Mouse (Mus musculus): ENCODE results near the gene Slc17a8.
"Not testable (repeated sequence)": the region's sequence is repeated elsewhere in the genome, so short reads cannot be mapped to it uniquely, and the experiment has no call there.

Gene Slc17a8

GRCm38 (mm10) chr10:89589877-89590276 lies 31.2 kb downstream of the Slc17a8 start:
- no peak for DNase-seq (ENCODE audit: low read depth)

DNA sequence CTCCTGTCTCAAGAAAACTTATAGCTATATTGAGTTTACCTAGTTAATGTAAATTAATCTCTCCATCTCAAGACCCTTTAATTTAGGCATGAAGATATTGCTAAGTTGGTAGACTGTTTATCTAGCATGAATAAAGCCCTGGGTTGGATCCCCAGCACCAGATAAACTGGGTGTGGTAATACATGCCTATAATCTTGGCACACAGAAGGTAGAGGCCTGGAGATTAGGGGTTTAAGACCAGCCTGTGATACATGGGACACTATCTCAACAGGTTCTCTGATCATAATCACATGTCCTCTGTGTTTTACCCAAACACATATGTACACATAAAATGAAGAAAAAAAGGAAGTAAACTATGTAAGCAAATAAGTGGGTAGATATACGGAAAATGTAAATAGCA lies 32.3 kb downstream of the Slc17a8 start:
- no peak for DNase-seq (ENCODE audit: low read depth)

- DNase-seq (ENCODE audit: low read depth), result no peak
These were observed 36.3 kb downstream of the Slc17a8 start for GRCm38 (mm10) chr10:89584709-89585108.

GRCm38 (mm10) chr10:89578801-89579200 lies 42.3 kb downstream of the Slc17a8 start:
- DNase-seq (ENCODE audit: low read depth), result no peak

- no peak for DNase-seq (ENCODE audit: low read depth)
These were observed 43.4 kb downstream of the Slc17a8 start for GRCm38 (mm10) chr10:89577666-89578065.

DNA sequence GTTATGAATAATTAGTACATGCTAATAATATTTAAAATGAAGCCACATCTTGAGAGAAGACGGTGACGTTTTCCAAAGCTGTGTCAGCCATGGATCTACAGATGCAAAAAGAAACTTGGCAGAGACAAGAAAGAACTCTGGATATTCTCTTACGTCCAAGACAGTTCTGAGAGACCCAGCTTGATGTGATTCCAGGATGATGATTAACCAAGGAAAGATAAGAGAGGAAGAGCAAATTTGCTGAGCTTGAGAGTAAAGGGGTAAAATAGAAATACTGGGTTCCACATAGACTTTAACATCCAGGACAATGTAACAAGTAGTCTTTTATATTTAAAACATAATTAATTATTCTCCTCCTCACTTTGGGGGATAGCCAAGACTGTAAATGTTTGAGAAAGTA lies 47.6 kb downstream of the Slc17a8 start:
- DNase-seq (ENCODE audit: low read depth), result no peak

GRCm38 (mm10) chr10:89572946-89573345 lies 48.1 kb downstream of the Slc17a8 start:
- DNase-seq (ENCODE audit: low read depth), result no peak

- DNase-seq (ENCODE audit: low read depth), result no peak
These were observed 53.7 kb downstream of the Slc17a8 start for GRCm38 (mm10) chr10:89567391-89567790.

GRCm38 (mm10) chr10:89565301-89566022 lies 55.6 kb downstream of the Slc17a8 start:
- DNase-seq (ENCODE audit: low read depth), result no peak

- DNase-seq (ENCODE audit: low read depth), result no peak
These were observed 58.9 kb downstream of the Slc17a8 start for GRCm38 (mm10) chr10:89562113-89562512.

DNA sequence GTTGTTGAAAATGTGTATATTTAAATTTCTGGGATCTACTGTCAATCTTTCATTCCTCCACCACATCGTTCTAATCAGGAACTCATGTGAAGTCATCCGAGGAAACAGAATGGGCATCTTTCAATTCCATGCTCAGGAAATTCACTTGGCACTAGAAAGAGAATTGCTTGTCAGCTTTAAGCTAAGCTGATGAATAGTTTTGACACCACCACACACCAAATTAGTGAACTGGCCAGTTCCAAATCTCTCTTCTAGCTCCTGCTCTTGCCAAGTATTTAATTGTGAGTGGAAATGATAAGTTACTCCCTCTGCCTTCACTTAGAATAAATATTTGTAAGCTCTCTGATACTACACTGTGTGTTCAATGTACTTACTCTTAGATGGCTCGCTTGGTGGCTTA lies 61.7 kb downstream of the Slc17a8 start:
- no peak for DNase-seq (ENCODE audit: low read depth)

GRCm38 (mm10) chr10:89554885-89555284 lies 66.2 kb downstream of the Slc17a8 start:
- not testable (repeated sequence) for DNase-seq (ENCODE audit: low read depth)

- not testable (repeated sequence) for DNase-seq (ENCODE audit: low read depth)
These were observed 67.2 kb downstream of the Slc17a8 start for GRCm38 (mm10) chr10:89553855-89554254.

- no peak for DNase-seq (ENCODE audit: low read depth)
These were observed 68.0 kb downstream of the Slc17a8 start for GRCm38 (mm10) chr10:89553015-89553414.

DNA sequence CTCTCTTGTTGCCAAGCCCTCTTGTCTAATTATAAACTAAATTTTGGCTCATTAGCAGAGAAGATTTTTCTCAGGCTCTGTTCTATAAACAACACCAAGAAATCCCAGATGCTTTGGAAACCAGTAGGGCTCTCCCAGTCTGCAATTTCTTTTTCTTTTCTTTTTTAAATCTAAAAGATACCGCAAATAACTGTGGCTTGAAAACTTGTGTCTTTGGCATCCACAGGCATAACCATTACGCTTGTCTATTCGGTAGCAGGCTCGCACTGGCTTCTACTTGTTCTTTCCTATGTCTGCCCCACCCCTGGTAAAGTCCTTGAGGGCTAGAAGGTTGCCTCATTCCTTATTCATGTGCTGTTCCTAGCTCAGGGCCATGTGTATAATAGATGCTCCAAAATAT lies 69.4 kb downstream of the Slc17a8 start:
- no peak for DNase-seq (ENCODE audit: low read depth)

GRCm38 (mm10) chr10:89548028-89548427 lies 73.0 kb downstream of the Slc17a8 start:
- DNase-seq (ENCODE audit: low read depth), result no peak

DNA sequence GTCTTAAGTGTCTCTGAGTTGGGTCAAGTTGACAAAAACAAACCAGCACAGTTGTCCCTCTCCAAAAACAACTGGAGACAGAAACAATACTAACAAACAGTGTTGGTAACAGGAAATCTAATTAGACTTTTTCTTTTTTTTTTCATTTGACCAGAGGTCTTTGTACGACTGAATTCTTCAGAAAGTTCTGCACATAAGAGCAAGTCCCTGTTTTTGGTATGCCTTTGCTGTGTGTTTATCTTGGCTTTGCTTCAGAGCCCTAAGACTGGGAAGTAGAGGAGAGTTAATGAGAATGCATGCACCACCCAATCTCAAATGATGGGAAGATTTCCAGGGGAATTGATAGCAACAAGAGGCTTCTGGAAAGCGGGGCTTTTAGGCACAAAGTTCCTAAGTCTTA lies 74.1 kb downstream of the Slc17a8 start:
- DNase-seq (ENCODE audit: low read depth), result no peak

DNA sequence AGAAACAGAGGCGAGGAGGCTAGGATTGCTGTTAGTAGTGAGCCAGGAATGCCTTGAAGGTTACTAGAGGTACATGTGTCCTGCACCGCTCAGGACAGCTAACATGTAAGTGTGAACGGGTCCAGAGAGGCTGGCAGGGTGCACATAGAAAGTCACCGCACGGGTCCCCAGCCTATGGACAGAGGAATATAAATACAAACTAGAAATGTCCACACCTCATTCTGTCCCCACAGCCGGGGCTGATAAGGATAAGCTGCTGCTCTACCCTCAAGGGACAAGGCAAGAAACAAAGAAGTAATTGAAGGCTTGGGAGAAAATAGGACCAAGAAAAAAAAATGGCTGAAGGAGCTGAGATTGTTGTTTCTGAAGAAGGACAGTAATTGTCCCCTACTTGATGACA lies 77.2 kb downstream of the Slc17a8 start:
- no peak for DNase-seq (ENCODE audit: low read depth)

DNA sequence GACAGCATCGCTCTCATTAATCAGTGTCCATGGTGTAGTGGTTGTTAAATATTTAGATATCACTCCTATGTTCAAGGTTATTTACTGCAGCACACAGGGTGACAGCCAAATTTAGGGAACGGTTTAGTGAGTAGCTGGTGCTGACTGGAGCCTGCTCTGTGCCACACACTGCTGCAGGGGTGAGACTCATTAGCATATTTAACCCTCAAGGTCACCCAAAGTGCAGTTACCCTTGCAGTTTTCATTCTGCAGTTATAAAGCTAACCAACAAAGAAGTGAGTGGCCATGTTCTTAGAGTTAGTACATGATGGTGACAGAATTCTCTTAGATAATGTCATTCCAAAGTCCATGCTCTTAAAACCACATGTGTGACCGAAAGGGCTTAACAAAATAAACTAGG lies 78.7 kb downstream of the Slc17a8 start:
- DNase-seq (ENCODE audit: low read depth), result no peak

DNA sequence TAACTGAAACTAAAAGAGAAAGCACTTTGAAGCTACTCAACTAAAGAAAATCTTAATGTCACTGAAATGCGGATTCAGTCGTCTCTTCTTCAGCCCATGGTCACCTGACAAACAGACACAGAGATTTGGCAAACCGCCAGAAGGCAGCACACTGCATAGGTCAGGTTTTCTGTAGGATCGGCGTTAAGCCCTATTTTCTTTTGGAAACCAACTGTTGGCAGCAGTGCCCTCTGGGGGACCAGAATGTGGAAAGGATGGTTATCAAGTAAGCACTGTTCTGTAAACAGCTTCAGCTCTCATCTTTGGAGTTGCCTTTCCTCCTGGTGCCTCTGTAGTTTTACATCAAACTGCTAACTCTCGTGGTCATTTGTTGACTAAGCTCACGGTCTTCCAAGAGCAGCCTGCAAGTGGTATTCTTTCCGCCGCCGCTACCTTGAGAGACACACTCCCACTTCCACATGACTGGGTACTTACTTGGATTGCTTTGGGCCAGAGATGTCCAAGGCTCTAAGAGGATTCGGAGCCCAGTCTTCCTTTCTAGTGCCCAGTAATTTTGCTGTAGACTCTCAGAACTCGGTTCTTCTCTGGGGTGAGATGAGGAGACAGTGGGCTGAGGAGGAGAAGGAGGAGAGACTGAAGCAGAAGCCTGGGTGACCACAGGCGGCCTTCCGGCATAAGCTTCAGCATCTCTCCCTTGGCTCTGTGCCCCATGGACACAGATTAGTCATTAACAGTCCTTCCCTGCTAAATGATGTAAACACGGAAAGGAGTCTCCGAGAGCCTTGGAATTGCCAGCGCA lies 87.9 kb downstream of the Slc17a8 start, which contains the start of gene Nr1h4:
Gene Nr1h4, minus strand, starts transcription at position 657 of the 799 bp plus-strand sequence.
- no peak for DNase-seq (ENCODE audit: low read depth)

GRCm38 (mm10) chr10:89532451-89532850 lies 88.6 kb downstream of the Slc17a8 start:
- no peak for DNase-seq (ENCODE audit: low read depth)

DNA sequence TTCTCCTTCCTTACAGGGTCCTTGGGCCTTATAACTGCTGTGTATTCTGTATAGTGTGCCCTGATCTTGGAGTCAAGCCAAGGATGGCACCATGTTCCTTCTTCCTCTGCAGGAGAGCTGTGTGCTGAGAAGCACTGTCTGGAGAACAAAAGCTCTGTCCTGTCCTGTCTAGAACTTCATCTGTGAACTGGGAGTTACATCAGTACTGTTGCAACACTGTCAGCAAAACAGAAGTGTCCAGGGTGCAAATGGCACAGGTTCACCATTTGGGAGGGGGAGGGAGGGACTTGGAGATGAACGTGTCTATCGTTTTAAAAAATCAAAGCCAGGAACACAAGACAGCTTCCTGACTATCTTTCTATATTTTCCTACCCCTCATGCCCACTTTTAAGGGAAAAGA lies 89.1 kb downstream of the Slc17a8 start:
- no peak for DNase-seq (ENCODE audit: low read depth)

GRCm38 (mm10) chr10:89531194-89531634 lies 89.8 kb downstream of the Slc17a8 start:
- DNase-seq (ENCODE audit: low read depth), result no peak

Measured in c-Kit-positive CD71-negative TER-119-negative erythroid progenitor cells, embryonic 14.5 days (primary cell).